Mouse (Mus musculus): ENCODE results near the gene Zfp90. TPM values are rescaled to one million over a fixed set of nuclear protein-coding genes. Genes with fewer than 3 reads are reported as not detected.

Gene Zfp90
- total RNA-seq (2023): 5.9 TPM

DNA sequence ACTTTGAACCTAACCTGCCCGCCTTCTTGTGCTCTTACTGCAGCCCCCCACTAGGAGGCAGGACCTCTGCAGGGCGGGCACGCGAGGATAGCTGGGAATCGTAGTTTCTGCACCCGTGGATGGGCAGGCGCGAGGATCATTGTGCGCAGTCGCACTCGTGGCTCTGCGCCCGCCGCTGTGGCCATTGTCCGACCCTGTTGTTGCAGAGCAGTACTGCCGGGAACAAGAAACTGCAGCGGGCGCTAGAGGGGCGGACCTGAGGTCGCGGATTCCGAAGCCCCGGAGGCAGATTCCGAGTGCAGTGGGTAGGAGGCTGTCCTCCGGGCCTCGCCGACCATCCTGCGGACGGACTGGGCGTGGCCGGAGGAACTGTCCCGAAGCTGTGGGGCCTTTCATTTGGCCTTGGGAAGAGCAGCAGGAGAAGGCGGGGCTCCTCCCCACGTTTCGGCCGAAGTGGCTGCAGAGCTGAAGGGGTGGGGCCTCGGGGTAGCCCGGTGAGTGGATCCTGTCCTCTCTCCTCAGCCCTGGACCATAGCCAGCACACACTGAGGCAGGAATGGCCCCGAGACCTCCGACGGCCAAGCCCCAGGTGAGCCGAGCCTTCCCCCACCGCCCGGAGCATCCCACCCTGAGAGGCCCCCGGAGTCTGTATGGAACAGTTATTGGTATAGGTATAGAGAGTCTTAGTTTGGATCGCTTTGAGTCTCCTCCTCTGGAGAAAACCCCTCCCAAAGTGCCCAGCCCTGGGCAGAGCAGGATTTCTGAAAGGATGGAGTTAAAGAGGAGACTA lies at the start of gene Zfp90:
Zfp90 (plus strand) TSS at position 146 of the 790 bp plus-strand sequence.

Other genes with a start within 250 kb of the Zfp90 start
- gene Slc7a6, start 246.5 kb upstream of the Zfp90 start, total RNA-seq (2023): 33.7 TPM
- gene Slc7a6os, start 204.4 kb upstream of the Zfp90 start, total RNA-seq (2023): 71.7 TPM
- 29.7 TPM for gene Prmt7, start 204.4 kb upstream of the Zfp90 start, total RNA-seq (2023)
- gene Smpd3, start 77.3 kb upstream of the Zfp90 start, total RNA-seq (2023): 0.32 TPM
- gene 6030452D12Rik, start 85.2 kb downstream of the Zfp90 start, total RNA-seq (2023): not detected
- gene Cdh3, start 95.6 kb downstream of the Zfp90 start, total RNA-seq (2023): not detected
- gene Gm10073, start 158.1 kb downstream of the Zfp90 start, total RNA-seq (2023): 147 TPM
- 1.8 TPM for gene Cdh1, start 188.0 kb downstream of the Zfp90 start, total RNA-seq (2023)